Mouse (Mus musculus): ENCODE measurements at regions not wholly inside any gene's neighbourhood (a gene's known extent, or its start where the extent isn't known, plus 50 kb on each side); places are given as distances from the start of the nearest gene placed in this dataset.

GRCm38 (mm10) chr9:46645469-46645884 is 325.7 kb upstream of the 4931429L15Rik start:
- no peak for TF ChIP-seq CTCF (IDR thresholded peaks at IDR 0.05; ENCODE audit: borderline replicate concordance, insufficient read depth, low read length)
- TF ChIP-seq POLR2A (IDR thresholded peaks at IDR 0.05; ENCODE audit: low read depth, low read length): no peak

Measured in embryonic fibroblast, embryonic 13.5 days (primary cell).